Mouse (Mus musculus): ENCODE results near the gene Tnc. TPM values are rescaled to one million over a fixed set of nuclear protein-coding genes. Genes with fewer than 3 reads are reported as not detected.

The Tnc gene
- polyA plus RNA-seq, 1 experiment = 16.5 TPM

- no peak overlapping the region for H3K27ac ChIP-seq (ENCODE audit: control insufficient read depth, insufficient read depth, low read depth, low read length, poor library complexity)
- WGBS = 59% methylated on average over 1 of the region's 1 CpGs
- TF ChIP-seq CTCF (IDR thresholded peaks at IDR 0.05; ENCODE audit: control insufficient read depth, insufficient read depth, low read length) (no peak), POLR2A (IDR thresholded peaks at IDR 0.05; ENCODE audit: borderline replicate concordance, control insufficient read depth, low read depth, low read length) (no peak)
- H3K4me3 ChIP-seq (replicated peaks; ENCODE audit: control insufficient read depth, low read depth, low read length) = no peak overlapping the region
- H3K4me1 ChIP-seq (ENCODE audit: control insufficient read depth, insufficient read depth, low read length) = no peaks in the 10 kb centered on the region
These were observed 118.6 kb downstream of the Tnc start for GRCm38 (mm10) chr4:63928192-63928591.

- TF ChIP-seq POLR2A (IDR thresholded peaks at IDR 0.05; ENCODE audit: borderline replicate concordance, control insufficient read depth, low read depth, low read length) (no peak), CTCF (IDR thresholded peaks at IDR 0.05; ENCODE audit: control insufficient read depth, insufficient read depth, low read length) (no peak)
These were observed 129.6 kb downstream of the Tnc start for GRCm38 (mm10) chr4:63917181-63917580.

GRCm38 (mm10) chr4:63916753-63917152 lies 130.1 kb downstream of the Tnc start:
- TF ChIP-seq POLR2A (IDR thresholded peaks at IDR 0.05; ENCODE audit: borderline replicate concordance, control insufficient read depth, low read depth, low read length) = no peak
- no peak for TF ChIP-seq CTCF (IDR thresholded peaks at IDR 0.05; ENCODE audit: control insufficient read depth, insufficient read depth, low read length)
- Histone ChIP-seq H3K27ac (ENCODE audit: control insufficient read depth, insufficient read depth, low read depth, low read length, poor library complexity) (no peak overlapping the region), H3K4me3 (replicated peaks; ENCODE audit: control insufficient read depth, low read depth, low read length) (no peak overlapping the region), H3K4me1 (ENCODE audit: control insufficient read depth, insufficient read depth, low read length) (no peaks in the 10 kb centered on the region; the same call in 1 of the 2 replicates)
- 54% methylated on average over 8 of the region's 8 CpGs for WGBS

More at GRCm38 (mm10) chr4:63917181-63917580, 129.6 kb downstream of the Tnc start:
- Histone ChIP-seq H3K4me1 (ENCODE audit: control insufficient read depth, insufficient read depth, low read length) (no peaks in the 10 kb centered on the region; the same call in 1 of the 2 replicates), H3K4me3 (replicated peaks; ENCODE audit: control insufficient read depth, low read depth, low read length) (no peak overlapping the region), H3K27ac (ENCODE audit: control insufficient read depth, insufficient read depth, low read depth, low read length, poor library complexity) (no peak overlapping the region)
- 87% methylated on average over 5 of the region's 5 CpGs for WGBS

- H3K4me3 ChIP-seq (replicated peaks; ENCODE audit: control insufficient read depth, low read depth, low read length) = no peak overlapping the region
- no peaks in the 10 kb centered on the region; the same call in 1 of the 2 replicates for H3K4me1 ChIP-seq (ENCODE audit: control insufficient read depth, insufficient read depth, low read length)
- WGBS = 51% methylated on average over 3 of the region's 3 CpGs
- no peak overlapping the region for H3K27ac ChIP-seq (ENCODE audit: control insufficient read depth, insufficient read depth, low read depth, low read length, poor library complexity)
- TF ChIP-seq POLR2A (IDR thresholded peaks at IDR 0.05; ENCODE audit: borderline replicate concordance, control insufficient read depth, low read depth, low read length) (no peak), CTCF (IDR thresholded peaks at IDR 0.05; ENCODE audit: control insufficient read depth, insufficient read depth, low read length) (no peak)
These were observed 130.5 kb downstream of the Tnc start for GRCm38 (mm10) chr4:63916288-63916687.

Other genes with a start within 250 kb of the Tnc start
- 0.25 and 0.52 TPM in 2 replicates for gene Tnfsf8, start 185.7 kb downstream of the Tnc start, polyA plus RNA-seq (2011; ENCODE audit: insufficient read depth, insufficient read length, low replicate concordance, missing spikeins)